Mouse (Mus musculus): ENCODE data around the gene Rab40c. TPM values are rescaled to one million over a fixed set of nuclear protein-coding genes. Genes with fewer than 3 reads are reported as not detected.

The Rab40c gene
- 11.1 and 12.9 TPM in 2 replicates for polyA plus RNA-seq (2012)

GRCm38 (mm10) chr17:25919144-25919785 lies at the start of gene Rab40c:
TSS of gene Rab40c (minus strand) at chr17:25919727.

GRCm38 (mm10) chr17:25951803-25952623 lies 32.5 kb upstream of the Rab40c start, which contains the start of gene A930017K11Rik:
TSS of gene A930017K11Rik (minus strand) at chr17:25952565.

GRCm38 (mm10) chr17:25944366-25945163 lies 25.0 kb upstream of the Rab40c start, which contains the start of the genes Pigq and Nhlrc4:
TSS of gene Pigq (minus strand) at chr17:25944936.
TSS of gene Nhlrc4 (minus strand) at chr17:25944961.

GRCm38 (mm10) chr17:25880196-25880910 lies 39.2 kb downstream of the Rab40c start, which contains the start of gene Wfikkn1:
TSS of gene Wfikkn1 (minus strand) at chr17:25880858.

GRCm38 (mm10) chr17:25874721-25875170 lies 44.8 kb downstream of the Rab40c start, which contains the start of gene Mettl26:
TSS of gene Mettl26 (plus strand) at chr17:25875074.

GRCm38 (mm10) chr17:25868601-25869191 lies 50.8 kb downstream of the Rab40c start, which contains the start of gene Mcrip2:
TSS of gene Mcrip2 (minus strand) at chr17:25868764.

GRCm38 (mm10) chr17:25860832-25861703 lies 58.5 kb downstream of the Rab40c start, which contains the start of gene Wdr90:
TSS of gene Wdr90 (minus strand) at chr17:25861501.

GRCm38 (mm10) chr17:25844396-25844901 lies 75.1 kb downstream of the Rab40c start, which contains the start of gene Rhot2:
TSS of gene Rhot2 (minus strand) at chr17:25844851.

GRCm38 (mm10) chr17:25841117-25841880 lies 78.2 kb downstream of the Rab40c start, which contains the start of gene Gm20683:
TSS of gene Gm20683 (minus strand) at chr17:25841763.

GRCm38 (mm10) chr17:25837076-25837410 lies 82.5 kb downstream of the Rab40c start, which contains the start of gene Rhbdl1:
TSS of gene Rhbdl1 (minus strand) at chr17:25837295.

GRCm38 (mm10) chr17:25833291-25833663 lies 86.2 kb downstream of the Rab40c start, which contains the start of gene Stub1:
TSS of gene Stub1 (minus strand) at chr17:25833404.

Other genes with a start within 250 kb of the Rab40c start
- not detected in 2 replicates for gene Gng13, start 202.6 kb downstream of the Rab40c start, polyA plus RNA-seq (2012)
- gene Chtf18, start 192.3 kb downstream of the Rab40c start, polyA plus RNA-seq (2012), result 62.0 and 75.4 TPM in 2 replicates
- gene Rpusd1, start 192.1 kb downstream of the Rab40c start, polyA plus RNA-seq (2012), result 29.2 and 34.8 TPM in 2 replicates
- 0.04 TPM in 1 of 2 replicates, not detected in the other for gene Mslnl, start 183.7 kb downstream of the Rab40c start, polyA plus RNA-seq (2012)
- not detected in 2 replicates for gene Msln, start 165.3 kb downstream of the Rab40c start, polyA plus RNA-seq (2012)
- 19.6 and 19.7 TPM in 2 replicates for gene Narfl, start 146.0 kb downstream of the Rab40c start, polyA plus RNA-seq (2012)
- 28.8 and 33.6 TPM in 2 replicates for gene Haghl, start 134.1 kb downstream of the Rab40c start, polyA plus RNA-seq (2012)
- gene Ccdc78, start 133.1 kb downstream of the Rab40c start, polyA plus RNA-seq (2012), result 0.11 TPM in 1 of 2 replicates, not detected in the other
- 40.2 and 41.6 TPM in 2 replicates for gene Fam173a, start 126.8 kb downstream of the Rab40c start, polyA plus RNA-seq (2012)
- not detected in 2 replicates for gene AC134908.4, start 124.1 kb downstream of the Rab40c start, polyA plus RNA-seq (2012)
- 132 and 135 TPM in 2 replicates for gene Metrn, start 122.6 kb downstream of the Rab40c start, polyA plus RNA-seq (2012)
- 0.12 and 0.13 TPM in 2 replicates for gene Fbxl16, start 110.6 kb downstream of the Rab40c start, polyA plus RNA-seq (2012)
- 8.2 and 8.6 TPM in 2 replicates for gene Wdr24, start 96.1 kb downstream of the Rab40c start, polyA plus RNA-seq (2012)
- gene Jmjd8, start 90.9 kb downstream of the Rab40c start, polyA plus RNA-seq (2012), result 9.7 and 11.1 TPM in 2 replicates
- gene Stub1, start 86.3 kb downstream of the Rab40c start, polyA plus RNA-seq (2012), result 153 and 162 TPM in 2 replicates
- 2.0 and 2.5 TPM in 2 replicates for gene Rhbdl1, start 82.4 kb downstream of the Rab40c start, polyA plus RNA-seq (2012)
- 9.8 and 11.1 TPM in 2 replicates for gene Gm20683, start 78.0 kb downstream of the Rab40c start, polyA plus RNA-seq (2012)
- 116 and 144 TPM in 2 replicates for gene Rhot2, start 74.9 kb downstream of the Rab40c start, polyA plus RNA-seq (2012)
- gene Wdr90, start 58.2 kb downstream of the Rab40c start, polyA plus RNA-seq (2012), result 25.5 and 31.2 TPM in 2 replicates
- 137 and 165 TPM in 2 replicates for gene Mcrip2, start 51.0 kb downstream of the Rab40c start, polyA plus RNA-seq (2012)
- gene Mettl26, start 44.7 kb downstream of the Rab40c start, polyA plus RNA-seq (2012), result 49.6 and 51.3 TPM in 2 replicates
- 3.7 and 7.4 TPM in 2 replicates for gene Wfikkn1, start 38.9 kb downstream of the Rab40c start, polyA plus RNA-seq (2012)
- 135 and 143 TPM in 2 replicates for gene Pigq, start 25.2 kb upstream of the Rab40c start, polyA plus RNA-seq (2012)
- 0.50 TPM in 1 of 2 replicates, not detected in the other for gene Nhlrc4, start 25.2 kb upstream of the Rab40c start, polyA plus RNA-seq (2012)
- 0.02 and 0.04 TPM in 2 replicates for gene A930017K11Rik, start 32.8 kb upstream of the Rab40c start, polyA plus RNA-seq (2012)
- gene Capn15, start 66.1 kb upstream of the Rab40c start, polyA plus RNA-seq (2012), result 46.0 and 55.2 TPM in 2 replicates
- 5.8 and 10.9 TPM in 2 replicates for gene Rab11fip3, start 149.8 kb upstream of the Rab40c start, polyA plus RNA-seq (2012)
- 0.79 and 1.8 TPM in 2 replicates for gene Decr2, start 170.6 kb upstream of the Rab40c start, polyA plus RNA-seq (2012)
- 136 and 164 TPM in 2 replicates for gene Nme4, start 175.9 kb upstream of the Rab40c start, polyA plus RNA-seq (2012)
- 14.6 and 15.2 TPM in 2 replicates for gene Tmem8, start 193.6 kb upstream of the Rab40c start, polyA plus RNA-seq (2012)
- 212 and 241 TPM in 2 replicates for gene Mrpl28, start 203.8 kb upstream of the Rab40c start, polyA plus RNA-seq (2012)
- 56.6 and 71.3 TPM in 2 replicates for gene Axin1, start 219.0 kb upstream of the Rab40c start, polyA plus RNA-seq (2012)